ENCODE assay signal across 13 mouse cellular contexts in genomic region chr11:3686318-3686717, GRCm38 (mm10).
"Had no signal": no experiment of that assay in that cellular context is flagged by ENCODE, and none has a peak within 500 bp of the region (broad histone marks: within the 10 kb centered on the region; RNA-seq: fewer than 3 reads in every experiment).

No protein-coding gene starts in this region.

- H3K4me3 ChIP-seq: intestine, embryonic 15.5 days; limb, embryonic 10.5 days; liver, embryonic 15.5 days; lung, embryonic 15.5 days; midbrain, embryonic 10.5 days; neural tube, embryonic 13.5 days had no signal

- H3K27ac ChIP-seq: intestine, embryonic 15.5 days; limb, embryonic 10.5 days; liver, embryonic 15.5 days; lung, embryonic 15.5 days; midbrain, embryonic 10.5 days; neural tube, embryonic 13.5 days had no signal

- DNase-seq: kidney, adult 18-20 months; kidney, postnatal 25 days; layer of hippocampus, adult 9-11 months; right cerebral cortex, adult 18-20 months; right cerebral cortex, postnatal 25 days; thymus, adult 18-20 months; thymus, postnatal 36 days had no signal
